Mouse (Mus musculus) CD8-positive naive resting alpha-beta T cell, adult 57 days (primary cell): Measurements from ENCODE around the gene Unc13c. TPM values are rescaled to one million over a fixed set of nuclear protein-coding genes. Genes with fewer than 3 reads are reported as not detected.

Experiments
- total RNA-seq: library from RNA; stranded (reverse); gene quantifications from one replicate; pipeline ENCODE4 v1.2.4, GENCODE M21; 2023

Unc13c gene
- not detected for total RNA-seq

GRCm38 (mm10) chr9:73968641-73969121, at the start of gene Unc13c:
Gene Unc13c (minus strand): TSS chr9:73968966.

Other genes starting within 250 kb of the Unc13c start
- gene Wdr72, start 141.4 kb upstream of the Unc13c start, total RNA-seq, result not detected